Mouse (Mus musculus) embryo, embryonic 11 days (tissue): ENCODE data around the gene Sorcs3.

ENCODE experiments used
- DNase-seq: peaks from one replicate; pipeline ENCODE4 v3.0.0-alpha.2; 2015

Sorcs3 gene

DNA sequence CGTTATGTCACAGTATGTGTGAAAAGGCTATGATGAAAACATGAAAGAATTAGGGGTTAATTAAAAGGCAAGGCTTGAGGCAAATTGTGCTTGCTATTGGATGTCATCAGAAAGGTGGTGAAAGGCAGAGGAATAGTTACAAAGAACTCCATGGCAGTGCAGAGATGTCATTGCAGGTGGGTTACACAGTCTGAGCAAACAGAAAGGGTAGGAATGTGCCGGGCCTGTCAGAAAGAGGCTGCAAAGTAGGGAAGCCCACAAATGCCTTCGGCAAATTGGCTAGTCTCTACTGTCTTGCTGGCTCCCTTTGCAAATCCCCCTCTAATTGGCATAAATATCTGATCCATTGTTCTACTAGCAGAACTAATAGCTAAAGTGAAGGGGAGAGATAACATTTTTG lies 521.2 kb downstream of the Sorcs3 start:
- no peak for DNase-seq

- no peak for DNase-seq
These were observed 521.8 kb downstream of the Sorcs3 start for GRCm38 (mm10) chr19:48727601-48728000.

GRCm38 (mm10) chr19:48731731-48732130 lies 525.9 kb downstream of the Sorcs3 start:
- DNase-seq: no peak

GRCm38 (mm10) chr19:48734370-48734769 lies 528.5 kb downstream of the Sorcs3 start:
- peak; percentile 23 for DNase-seq

GRCm38 (mm10) chr19:48737554-48737953 lies 531.7 kb downstream of the Sorcs3 start:
- no peak for DNase-seq

- DNase-seq: no peak
These were observed 549.3 kb downstream of the Sorcs3 start for GRCm38 (mm10) chr19:48755156-48755555.

DNA sequence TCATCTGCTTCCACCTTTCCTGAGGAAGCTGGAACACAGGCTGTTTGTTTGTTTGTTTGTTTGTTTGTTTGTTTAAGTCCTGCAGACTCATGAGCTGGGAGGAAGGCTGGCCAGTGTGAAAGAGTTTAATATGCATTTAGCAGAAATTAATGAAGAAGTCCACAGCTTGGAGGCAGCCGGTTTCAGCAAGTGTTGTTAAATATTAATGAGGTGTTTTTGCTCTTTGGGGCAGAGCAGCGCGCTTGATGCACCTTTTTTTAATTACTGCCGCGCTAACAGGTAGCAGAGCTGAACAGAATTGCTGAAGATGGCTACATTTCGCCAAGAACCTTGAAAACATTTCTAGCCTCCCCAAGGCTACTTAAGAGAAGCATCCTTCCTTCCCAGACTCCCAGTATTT lies 551.0 kb downstream of the Sorcs3 start:
- DNase-seq: no peak

DNA sequence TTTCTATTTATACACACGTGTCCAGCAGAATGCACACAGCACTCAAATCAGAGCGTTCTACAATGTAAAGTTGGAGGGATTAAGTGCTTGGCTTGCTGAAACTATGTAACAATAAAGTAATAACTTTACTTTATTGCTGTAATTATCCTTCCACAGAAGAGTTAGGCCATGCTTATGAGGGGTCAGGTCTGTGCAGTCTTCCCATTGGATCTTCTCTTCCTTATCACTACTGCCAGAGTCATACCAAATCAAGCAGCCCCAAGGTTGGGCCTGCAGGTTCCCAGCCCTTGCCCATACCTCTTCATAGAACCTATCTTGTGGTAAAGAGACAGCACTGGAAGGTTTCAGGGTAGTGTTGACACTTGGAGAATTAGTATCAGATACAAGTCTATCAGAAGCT lies 560.7 kb downstream of the Sorcs3 start:
- no peak for DNase-seq

- no peak for DNase-seq
These were observed 565.7 kb downstream of the Sorcs3 start for GRCm38 (mm10) chr19:48771565-48771964.

GRCm38 (mm10) chr19:48779095-48779765 lies 573.4 kb downstream of the Sorcs3 start:
- no peak for DNase-seq

DNA sequence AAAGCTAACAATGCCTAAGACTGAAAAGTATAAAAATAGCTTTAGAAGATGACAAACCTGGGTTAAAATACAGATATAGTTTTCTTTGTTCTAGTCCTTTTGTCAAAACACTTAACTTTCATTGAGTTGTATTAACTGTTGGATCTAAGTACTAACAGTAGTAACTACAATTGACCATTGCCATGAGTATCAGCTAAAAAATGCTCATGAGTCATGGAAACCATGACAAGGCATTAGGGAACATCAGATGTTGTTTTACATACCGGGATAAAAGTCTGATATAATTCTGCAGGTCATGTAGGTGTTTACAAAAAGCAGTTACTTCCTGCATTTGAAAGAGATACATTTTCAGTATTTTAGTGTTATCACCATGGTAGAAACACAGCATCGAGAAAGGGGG lies 575.0 kb downstream of the Sorcs3 start:
- no peak for DNase-seq

- DNase-seq: no peak
These were observed 576.3 kb downstream of the Sorcs3 start for GRCm38 (mm10) chr19:48782024-48782721.

DNA sequence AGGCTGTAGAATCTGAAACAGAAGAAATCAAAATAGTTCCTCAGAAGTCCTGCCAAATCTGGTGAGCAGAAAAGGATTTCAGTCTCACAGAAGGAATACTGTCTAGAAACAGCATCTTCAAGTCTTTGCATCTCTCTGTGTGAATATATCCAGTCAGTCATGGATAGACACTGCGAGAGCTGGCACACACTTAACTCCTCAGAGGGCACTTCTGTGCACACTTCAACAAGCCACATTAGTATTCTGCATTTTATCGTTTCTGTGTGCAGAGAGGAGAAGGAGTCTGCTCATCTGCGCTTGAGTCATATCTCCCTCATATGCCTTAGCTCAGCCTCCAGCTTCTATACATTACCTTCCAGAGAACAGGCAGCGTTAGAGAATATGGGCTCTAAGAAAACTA lies 581.4 kb downstream of the Sorcs3 start:
- DNase-seq: no peak

DNA sequence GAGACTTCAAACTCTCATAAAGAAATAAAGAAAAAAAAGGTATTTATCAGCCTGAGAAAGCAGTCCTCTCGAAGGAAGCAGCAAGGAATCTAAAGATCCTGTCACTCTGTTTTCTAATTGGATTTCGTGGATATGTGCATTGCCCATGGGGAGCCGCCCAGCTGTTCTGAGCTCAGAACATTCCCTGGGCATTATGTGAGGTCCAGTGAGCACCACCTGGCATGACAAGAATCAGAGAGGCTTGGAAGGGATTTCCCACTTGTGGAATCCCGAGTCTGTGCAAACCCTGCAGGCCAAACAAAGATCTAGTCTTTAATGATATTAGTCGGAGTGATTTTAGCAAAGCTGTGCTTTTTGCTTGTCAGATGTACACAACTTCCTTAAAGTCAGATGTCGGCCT lies 598.7 kb downstream of the Sorcs3 start:
- DNase-seq: peak; percentile 19

DNA sequence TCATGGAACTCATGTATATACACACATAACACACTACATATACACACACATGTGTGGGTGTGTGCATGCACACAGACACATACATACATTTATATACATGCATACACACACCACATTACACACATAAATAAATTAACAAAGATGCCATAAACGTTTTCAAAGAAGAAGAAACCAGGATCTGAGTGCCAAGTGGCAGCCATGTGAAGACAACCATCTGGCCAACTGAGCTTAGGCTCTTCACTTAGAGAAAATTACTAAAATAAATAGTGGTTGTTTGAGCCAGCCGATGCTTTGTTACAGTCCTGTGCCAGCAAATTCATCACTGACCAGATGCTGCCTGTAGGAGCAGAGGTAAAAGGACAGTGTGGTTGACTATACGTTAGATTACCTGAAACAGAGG lies 605.7 kb downstream of the Sorcs3 start:
- DNase-seq: no peak

DNA sequence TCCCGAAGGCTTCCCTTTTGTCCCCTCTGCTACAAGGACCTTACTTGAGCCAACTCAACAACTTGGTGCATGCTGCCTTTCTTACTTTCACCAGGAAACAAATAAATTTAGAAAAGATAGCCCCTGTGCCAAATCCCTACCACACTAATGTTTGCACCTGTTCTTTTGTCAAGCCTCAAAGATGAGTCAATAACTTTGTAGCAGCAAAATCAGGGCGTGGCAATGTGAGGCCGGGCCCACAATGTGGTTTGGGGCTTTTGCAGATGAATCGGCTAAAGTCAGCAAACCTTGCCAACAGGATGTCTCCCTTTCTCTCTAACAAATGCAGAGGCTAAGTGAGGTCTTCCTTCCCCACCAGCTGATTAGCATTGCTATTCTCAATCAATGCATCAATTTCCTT lies 608.0 kb downstream of the Sorcs3 start:
- DNase-seq: no peak

DNA sequence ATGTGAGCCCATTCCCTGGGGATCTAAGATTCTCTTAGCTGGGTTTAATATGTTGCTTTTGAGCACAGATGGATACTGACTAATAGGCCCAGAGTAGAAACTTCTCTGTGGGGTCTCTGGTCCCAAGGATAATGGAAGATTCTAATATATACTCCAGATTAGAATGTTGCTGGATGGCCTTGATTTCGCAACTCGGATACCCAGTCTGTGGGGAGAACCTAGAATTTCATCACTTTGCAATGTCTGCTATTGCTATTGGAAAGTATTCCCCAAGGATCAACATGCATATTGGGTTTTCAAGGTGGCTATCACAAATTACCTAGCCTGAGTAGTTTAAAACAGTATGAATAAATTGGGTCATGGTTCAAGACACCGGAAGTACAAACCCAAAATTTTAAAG lies 609.2 kb downstream of the Sorcs3 start:
- no peak for DNase-seq

DNA sequence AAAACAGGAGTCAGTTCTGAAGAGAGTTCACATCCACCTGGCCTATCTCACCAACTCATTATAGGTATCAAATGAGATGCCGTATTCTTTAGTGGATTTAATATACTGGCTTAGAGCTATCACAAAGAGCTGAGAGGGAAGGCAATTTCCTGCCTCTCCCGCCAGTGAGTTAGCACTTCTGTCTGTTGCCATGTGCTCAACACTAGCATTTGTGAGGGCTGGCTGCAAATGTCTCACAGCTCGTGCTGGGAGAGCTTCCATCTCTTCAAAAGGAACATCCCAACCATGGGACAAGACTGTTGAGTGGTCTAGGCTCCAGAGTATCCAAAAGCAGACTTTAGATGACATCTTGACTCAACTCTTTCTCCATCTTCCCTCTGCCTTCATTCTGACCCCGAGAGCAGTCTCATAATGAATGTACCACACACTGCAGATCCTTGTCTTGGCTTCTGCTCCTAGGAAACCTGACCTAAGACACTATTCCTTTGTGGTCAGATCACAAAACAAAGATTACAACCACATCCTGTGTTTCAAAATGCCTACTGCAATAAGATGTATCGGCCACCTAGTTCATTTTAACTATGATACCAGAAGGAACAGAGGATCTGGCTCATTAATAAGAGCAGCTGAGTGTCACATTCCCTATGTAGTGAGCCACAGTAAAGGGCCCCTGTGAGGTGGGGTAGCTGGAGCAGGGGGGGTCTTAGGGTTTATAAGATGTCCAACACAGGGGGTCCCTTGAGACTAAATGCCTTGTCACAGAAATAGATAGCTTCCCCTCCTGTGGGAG lies 614.9 kb downstream of the Sorcs3 start:
- DNase-seq: peak; percentile 9

- no peak for DNase-seq
These were observed 615.5 kb downstream of the Sorcs3 start for GRCm38 (mm10) chr19:48821283-48821715.

DNA sequence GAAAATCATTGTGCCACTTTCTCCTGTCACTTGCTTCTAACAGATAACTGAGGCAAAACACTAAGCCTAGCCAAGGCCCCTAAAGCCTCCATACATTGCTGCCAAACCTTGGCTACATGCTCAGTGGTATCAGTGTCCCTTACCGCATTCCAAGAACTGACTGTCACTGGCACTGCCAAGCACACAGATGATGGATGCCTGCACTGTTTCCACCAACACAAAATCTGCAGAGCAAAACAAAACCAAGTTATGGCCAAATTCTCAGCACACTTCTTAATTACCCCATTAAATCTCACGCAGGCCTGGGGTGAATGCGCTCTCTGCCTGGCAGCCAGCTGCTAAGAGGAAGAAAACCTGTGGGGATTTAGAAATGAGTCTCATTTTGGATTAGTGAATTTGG lies 628.5 kb downstream of the Sorcs3 start:
- DNase-seq: no peak

- DNase-seq: no peak
These were observed 633.6 kb downstream of the Sorcs3 start for GRCm38 (mm10) chr19:48839418-48839817.

DNA sequence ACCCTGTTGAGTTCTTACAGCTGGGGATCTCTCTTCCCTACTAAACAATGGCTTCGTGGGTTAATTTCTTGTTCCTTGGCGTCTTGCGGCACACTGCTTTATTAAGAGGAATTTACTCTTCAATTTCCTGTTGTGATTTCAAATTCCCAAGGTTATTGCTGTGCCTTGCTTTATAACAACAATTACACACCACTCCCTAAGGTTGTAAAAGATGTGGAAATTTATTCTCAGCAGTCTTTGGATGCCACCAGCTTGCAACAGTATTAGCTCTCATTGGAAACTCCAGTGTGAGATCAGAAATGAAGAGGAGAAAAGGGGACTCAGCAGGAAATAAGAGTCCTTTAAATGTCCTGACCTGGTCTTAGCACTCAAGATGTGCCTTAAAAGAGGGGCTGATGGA lies 641.9 kb downstream of the Sorcs3 start:
- DNase-seq: no peak

DNA sequence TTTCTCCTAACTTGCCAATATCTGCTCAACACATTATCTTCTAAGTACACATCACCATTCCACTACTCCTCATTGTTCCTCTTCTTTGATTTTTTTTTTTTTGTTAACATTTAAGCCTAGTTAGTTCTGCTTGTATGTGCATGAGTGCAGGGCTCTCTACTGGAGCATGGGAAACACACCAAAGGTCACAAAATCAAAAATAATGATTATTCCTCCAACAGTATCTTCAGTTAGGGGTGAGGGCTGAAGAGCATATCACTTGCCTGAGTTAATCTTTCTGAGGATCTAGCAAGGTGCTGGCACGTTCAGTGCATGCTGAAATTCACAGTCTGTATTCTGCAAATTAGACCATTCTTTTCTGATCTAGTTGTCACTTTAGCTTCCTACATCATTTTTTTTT lies 644.6 kb downstream of the Sorcs3 start:
- no peak for DNase-seq
